Comparison of ENCODE assay signal across 24 mouse cellular contexts in the genomic region with DNA sequence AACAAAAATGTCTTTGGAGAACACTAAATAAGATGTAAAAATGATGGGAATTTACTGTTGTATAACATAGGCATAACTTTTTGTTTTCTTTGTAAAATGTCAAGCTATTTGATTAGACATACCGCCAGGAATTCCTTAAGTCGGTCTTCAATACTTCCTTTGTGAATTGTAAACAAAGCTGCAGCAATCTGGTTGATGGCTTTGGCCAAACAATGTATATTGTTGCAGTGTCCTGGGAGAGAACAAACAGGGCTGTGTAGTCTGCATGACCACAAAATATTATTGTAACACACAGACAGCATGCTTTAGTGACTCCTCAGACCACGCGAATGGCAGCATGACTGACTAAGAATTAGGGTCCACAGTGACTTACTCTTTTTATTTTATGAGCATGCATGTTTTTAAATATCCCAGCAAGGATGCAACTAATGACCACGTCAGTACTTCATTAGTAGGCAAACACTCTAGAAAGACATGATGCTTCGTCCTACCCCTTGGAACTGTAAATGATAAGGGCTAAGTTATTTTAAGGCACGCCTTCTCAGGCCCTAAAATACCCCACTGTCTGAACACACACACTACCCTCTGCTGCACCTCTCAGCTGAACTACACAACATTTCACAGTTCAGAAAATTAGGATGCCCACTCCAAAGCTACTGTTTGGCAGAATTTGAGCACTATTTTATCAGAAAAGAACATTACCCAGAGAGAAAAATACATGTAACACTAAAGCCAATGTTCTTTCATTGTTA. TPM values are rescaled to one million over a fixed set of nuclear protein-coding genes. Genes with fewer than 3 reads are reported as not detected.
A peak's percentile ranks its signal among the peaks of the same experiment; 100 is the strongest.
DNase-seq lines count a peak whose midpoint lies in the region; ATAC-seq and TF ChIP-seq lines count a peak whose summit lies in the region.
"Had no signal": no experiment of that assay in that cellular context is flagged by ENCODE, and none has a peak within 500 bp of the region (broad histone marks: within the 10 kb centered on the region; RNA-seq: fewer than 3 reads in every experiment).

No protein-coding gene starts in this region.

- no peak overlapping the region for H3K9ac ChIP-seq in heart, embryonic 13.5 days
- H3K9ac ChIP-seq in heart, postnatal 0 days (replicated peaks; ENCODE audit: low read depth, low read length), result no peak overlapping the region
- H3K9ac ChIP-seq: embryonic facial prominence, embryonic 13.5 days; forebrain, embryonic 13.5 days; hindbrain, embryonic 12.5 days had no signal

- H3K4me3 ChIP-seq in heart, embryonic 13.5 days, result no peak overlapping the region
- H3K4me3 ChIP-seq in heart, postnatal 0 days (ENCODE audit: low read depth, low read length), result no peak overlapping the region
- H3K4me3 ChIP-seq: embryonic facial prominence, embryonic 13.5 days; forebrain, embryonic 13.5 days; hindbrain, embryonic 12.5 days had no signal

- 56% methylated on average over 7 of the region's 7 CpGs for WGBS in heart, embryonic 13.5 days
- 44% methylated on average over 7 of the region's 7 CpGs for WGBS in heart, postnatal 0 days

- peaks cover 82% of the 10 kb centered on the region for H3K36me3 ChIP-seq in heart, embryonic 13.5 days
- H3K36me3 ChIP-seq in heart, postnatal 0 days (replicated peaks; ENCODE audit: control insufficient read depth, insufficient read depth, low read length), result peaks cover 70% of the 10 kb centered on the region

- H3K27me3 ChIP-seq in heart, embryonic 13.5 days (replicated peaks), result no peaks in the 10 kb centered on the region
- no peaks in the 10 kb centered on the region for H3K27me3 ChIP-seq in heart, postnatal 0 days (ENCODE audit: control insufficient read depth, insufficient read depth, low read length)
- H3K27me3 ChIP-seq: embryonic facial prominence, embryonic 13.5 days; forebrain, embryonic 13.5 days; hindbrain, embryonic 12.5 days had no signal

- H3K9me3 ChIP-seq in heart, embryonic 13.5 days, result no peaks in the 10 kb centered on the region
- no peaks in the 10 kb centered on the region for H3K9me3 ChIP-seq in heart, postnatal 0 days (replicated peaks; ENCODE audit: control insufficient read depth, low read length)
- H3K9me3 ChIP-seq: embryonic facial prominence, embryonic 13.5 days; forebrain, embryonic 13.5 days; G1E; hindbrain, embryonic 12.5 days had no signal

- peak overlapping the region; percentile 76 for H3K27ac ChIP-seq in heart, embryonic 13.5 days (replicated peaks)
- H3K27ac ChIP-seq in heart, postnatal 0 days (ENCODE audit: low read depth), result peak overlapping the region; percentile 44
- H3K27ac ChIP-seq: embryonic facial prominence, embryonic 13.5 days; forebrain, embryonic 13.5 days; hindbrain, embryonic 12.5 days had no signal

- DNase-seq in frontal cortex, postnatal 25 days (ENCODE audit: low spot score in 2 of 2), result no peak
- DNase-seq in heart, postnatal 4 days, result no peak
- no peak for DNase-seq in heart, postnatal 0 days (ENCODE audit: low spot score)
- no peak for DNase-seq in heart, adult 9 months (ENCODE audit: low spot score in 2 of 2)
- DNase-seq in mesoderm, embryonic 11.5 days (ENCODE audit: low read depth, low spot score), result peak; percentile 23
- no peak for DNase-seq in ovary, postnatal 10 days (ENCODE audit: low spot score)
- DNase-seq: adrenal gland, postnatal 10 days; B cell, adult 2 months; cerebellum, adult 11-12 months; cerebellum, adult 9-10 months; cerebellum, postnatal 25 days; gastrocnemius, postnatal 10 days; heart, adult 18-20 months; kidney, adult 9 months had no signal

- peaks cover 15% of the 10 kb centered on the region for H3K4me1 ChIP-seq in heart, embryonic 13.5 days
- peaks cover 8% of the 10 kb centered on the region for H3K4me1 ChIP-seq in heart, postnatal 0 days (ENCODE audit: control insufficient read depth, insufficient read depth)
- H3K4me1 ChIP-seq: embryonic facial prominence, embryonic 13.5 days; forebrain, embryonic 13.5 days; hindbrain, embryonic 12.5 days had no signal

- TF ChIP-seq EP300 in heart, postnatal 0 days (IDR thresholded peaks at IDR 0.05; ENCODE audit: low read depth), result no peak

- H3K4me2 ChIP-seq in heart, embryonic 13.5 days, result peak overlapping the region; percentile 28; the same call in 1 of the 2 replicates
- no peak overlapping the region for H3K4me2 ChIP-seq in heart, postnatal 0 days (ENCODE audit: low read depth, low read length)
- H3K4me2 ChIP-seq: embryonic facial prominence, embryonic 13.5 days; forebrain, embryonic 13.5 days; hindbrain, embryonic 12.5 days had no signal

- TF ChIP-seq CTCF in heart, postnatal 0 days (IDR thresholded peaks at IDR 0.05; ENCODE audit: low read depth), result no peak

- peak; percentile 72 for ATAC-seq in frontal cortex, adult (ENCODE audit: low TSS enrichment)
- ATAC-seq in heart, embryonic 13.5 days (ENCODE audit: extremely low read depth, insufficient number of reproducible peaks, low FRiP score, low TSS enrichment), result no peak
- ATAC-seq in heart, postnatal 0 days (ENCODE audit: insufficient read depth, low read depth), result 0 out of 2 replicates have a peak, but pooled peaks have one; percentile 66
- ATAC-seq: CD4-positive, CD25-positive, alpha-beta regulatory T cell, adult 4 months; forebrain, embryonic 13.5 days; hindbrain, embryonic 16.5 days; inflammation-experienced regulatory T-cells, adult 6 months; intestine, postnatal 0 days had no signal

RNA-seq across cellular contexts. Expression of gene Frzb, which starts 58.8 kb away (rescaled TPM):
- 6.4 and 7.5 TPM in 2 replicates for polyA plus RNA-seq in heart, embryonic 13.5 days (2015; fragmentation: Nextera tagmentation; extraction: Ambion mirVana)
- total RNA-seq in heart, postnatal 4 days (2021), result 1 to 10 TPM; 7.6 to 8.5 TPM
- 4.3 and 6.0 TPM in 2 replicates for total RNA-seq in heart, postnatal 0 days (2014; rRNA removed; ENCODE audit: low replicate concordance)
- 5.0 TPM in 2 replicates for polyA plus RNA-seq in heart, postnatal 0 days (2015; fragmentation: Nextera tagmentation; extraction: Ambion mirVana)
- polyA plus RNA-seq: CD4-positive, CD25-positive, alpha-beta regulatory T cell, adult 4 months; inflammation-experienced regulatory T-cells, adult 6 months had no signal
